Mouse (Mus musculus) mature B cell (primary cell): ENCODE data around the gene Pkd1.

Experiments
- in situ Hi-C: fragments of 300-500 bp; cut with MboI; formaldehyde crosslinking; loops from 2 replicates; pipeline ENCODE4 v1.14.3; 2019

Gene Pkd1

DNA sequence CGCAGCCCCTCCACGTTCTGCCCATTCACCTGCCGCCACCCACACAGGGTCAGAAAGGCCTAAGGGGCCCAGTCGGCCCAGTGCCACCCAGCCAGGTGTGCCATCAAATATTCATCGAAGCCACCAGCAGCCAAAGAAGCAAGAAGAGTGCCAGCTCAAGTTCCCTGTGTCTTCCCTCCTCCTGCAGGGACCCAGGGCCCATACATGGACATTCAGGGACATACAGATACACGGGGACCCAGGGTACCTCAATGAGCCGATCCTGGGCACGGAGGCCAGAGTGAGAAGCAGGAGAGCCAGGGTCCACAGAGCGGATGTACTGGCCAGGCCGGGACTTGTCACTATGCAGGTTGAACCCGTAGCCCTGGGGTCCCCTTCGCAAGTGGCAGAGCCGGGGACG is 92.3 kb downstream of the Pkd1 start:
- in situ Hi-C loops = no loop called here

- in situ Hi-C loops = no loop called here
Observed at GRCm38 (mm10) chr17:24642791-24643343, 93.2 kb downstream of the Pkd1 start.

DNA sequence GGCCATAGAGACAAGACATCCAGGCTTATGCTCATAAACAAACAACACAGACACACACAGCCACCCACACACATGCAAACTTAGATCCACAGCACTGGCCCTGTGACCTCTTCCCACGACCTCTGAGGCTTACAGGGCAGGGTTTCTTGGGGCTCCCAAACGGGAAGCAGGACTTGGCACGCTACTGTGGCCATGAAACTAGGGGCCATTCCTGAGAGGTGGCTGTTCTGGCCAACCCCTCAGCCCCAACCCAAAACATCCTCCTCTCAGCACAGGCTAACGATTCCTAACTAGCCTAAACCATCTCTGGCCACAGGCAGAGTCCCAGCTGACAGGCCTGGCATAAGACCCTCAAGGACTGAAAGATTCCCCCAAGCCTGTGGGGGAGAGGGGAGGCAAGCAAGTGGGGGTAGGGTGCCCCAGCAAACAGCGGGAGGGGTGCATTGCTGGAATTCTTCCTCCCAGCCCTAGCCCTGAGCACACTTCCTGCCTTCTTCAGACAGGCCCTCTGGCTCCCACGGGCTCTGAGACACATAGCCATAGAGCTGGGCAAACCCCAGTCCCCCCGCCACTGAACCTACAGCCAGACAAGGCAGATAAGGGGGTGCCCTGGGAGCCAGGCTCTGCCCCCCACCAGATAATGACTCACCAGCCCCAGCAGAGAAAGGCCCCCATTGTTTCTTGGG is 94.5 kb downstream of the Pkd1 start:
- in situ Hi-C loops = no loop called here

DNA sequence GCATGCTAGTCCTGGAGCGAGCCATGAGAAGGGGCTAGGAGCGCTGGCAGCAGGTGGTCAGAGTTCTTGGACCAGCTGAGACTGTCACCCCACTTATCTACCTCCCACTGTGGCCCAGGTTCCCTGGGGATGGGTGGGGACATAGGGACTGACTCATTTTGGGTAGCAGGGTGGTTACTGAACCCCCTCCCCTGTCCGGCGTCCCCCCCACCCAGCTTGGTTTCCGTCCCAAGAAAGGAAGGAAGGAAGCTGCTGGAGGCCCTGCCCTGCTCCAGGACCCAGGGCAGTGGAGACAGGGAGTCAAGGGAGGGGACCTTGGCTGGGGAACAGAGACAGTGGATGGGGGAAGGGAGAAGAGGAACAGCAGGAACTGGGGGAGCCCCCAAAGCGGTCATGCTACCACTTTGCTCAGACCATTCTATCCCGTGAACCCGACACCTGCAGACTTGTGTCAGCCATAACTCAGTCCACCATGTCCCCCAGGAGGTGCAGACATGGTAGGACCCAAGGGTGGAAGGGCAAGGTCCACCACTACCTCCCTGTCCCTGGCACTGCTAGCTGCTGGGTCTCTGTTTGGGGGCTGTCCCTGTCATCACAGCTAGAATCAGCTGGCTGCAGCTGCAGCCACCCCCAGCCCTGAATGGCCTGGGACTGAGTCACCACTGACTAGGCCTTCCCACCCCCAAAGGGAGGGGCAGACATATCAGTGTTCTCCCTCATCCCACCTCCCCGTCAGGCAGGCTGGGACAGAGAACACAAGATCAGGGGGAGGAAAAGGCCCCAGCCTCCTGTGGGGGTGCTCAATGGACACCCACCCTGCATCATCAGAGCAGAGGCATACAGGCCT is 95.5 kb downstream of the Pkd1 start:
- in situ Hi-C loops = no loop called here

GRCm38 (mm10) chr17:24645916-24646315 is 96.3 kb downstream of the Pkd1 start:
- in situ Hi-C loops = no loop called here
